Comparison of ENCODE assay signal across 26 mouse cellular contexts in the genomic region with DNA sequence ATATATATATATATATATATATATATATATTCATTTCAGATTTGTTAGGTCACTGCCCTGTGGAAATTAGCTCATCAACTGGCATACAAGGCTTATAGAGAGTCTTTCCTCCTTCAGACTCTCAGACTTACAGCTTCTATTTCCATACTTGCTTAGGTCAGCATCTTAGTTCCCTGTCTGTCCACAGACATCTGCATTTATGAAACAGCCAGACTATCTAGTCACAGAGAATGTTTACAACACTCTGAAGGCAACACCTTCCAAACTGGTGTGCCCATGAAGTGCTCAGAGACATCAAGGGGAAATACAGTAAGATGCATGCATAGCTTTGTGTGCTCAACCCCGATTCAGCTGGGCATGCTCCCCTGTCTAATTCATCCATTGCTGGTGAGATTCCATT.
DNase-seq lines count a peak whose midpoint lies in the region; ATAC-seq and TF ChIP-seq lines count a peak whose summit lies in the region.
"Had no signal": no experiment of that assay in that cellular context is flagged by ENCODE, and none has a peak within 500 bp of the region (broad histone marks: within the 10 kb centered on the region; RNA-seq: fewer than 3 reads in every experiment).

No protein-coding gene starts in this region.

- H3K27ac ChIP-seq in liver, adult 2 months (replicated peaks; ENCODE audit: insufficient read depth, low read depth, low read length): no peak overlapping the region
- no peak overlapping the region for H3K27ac ChIP-seq in liver, postnatal 0 days (ENCODE audit: low read depth)
- peak overlapping the region; percentile 62 for H3K27ac ChIP-seq in bone marrow macrophage, adult 2 months (ENCODE audit: insufficient read depth, low read depth, low read length)
- no peak overlapping the region for H3K27ac ChIP-seq in forebrain, postnatal 0 days (ENCODE audit: low read depth, low read length)
- H3K27ac ChIP-seq: forebrain, embryonic 10.5 days; forebrain, embryonic 13.5 days; heart, embryonic 10.5 days; heart, embryonic 13.5 days; hindbrain, embryonic 14.5 days; hindbrain, postnatal 0 days had no signal

- H3K79me2 ChIP-seq in liver, adult 2 months (ENCODE audit: control insufficient read depth, insufficient read depth, low read length): no peaks in the 10 kb centered on the region

- H3K36me3 ChIP-seq in liver, adult 2 months (ENCODE audit: control insufficient read depth, insufficient read depth, low read length): no peaks in the 10 kb centered on the region
- H3K36me3 ChIP-seq in liver, postnatal 0 days (replicated peaks; ENCODE audit: insufficient read depth, low read length): no peaks in the 10 kb centered on the region
- no peaks in the 10 kb centered on the region for H3K36me3 ChIP-seq in forebrain, postnatal 0 days (ENCODE audit: insufficient read depth)
- H3K36me3 ChIP-seq: forebrain, embryonic 10.5 days; heart, embryonic 10.5 days; heart, embryonic 13.5 days had no signal

- TF ChIP-seq CTCF in liver, adult 2 months (IDR thresholded peaks at IDR 0.05; ENCODE audit: low read depth, low read length): no peak
- TF ChIP-seq CTCF in liver, postnatal 0 days (IDR thresholded peaks at IDR 0.05; ENCODE audit: low read depth): no peak
- no peak for TF ChIP-seq CTCF in bone marrow macrophage, adult 2 months (IDR thresholded peaks at IDR 0.05; ENCODE audit: low read depth, low read length)
- TF ChIP-seq CTCF in forebrain, postnatal 0 days (IDR thresholded peaks at IDR 0.05; ENCODE audit: low read depth): no peak

- no peaks in the 10 kb centered on the region for H3K27me3 ChIP-seq in liver, adult 2 months (ENCODE audit: control insufficient read depth, insufficient read depth, low read length)
- no peaks in the 10 kb centered on the region for H3K27me3 ChIP-seq in liver, postnatal 0 days (ENCODE audit: insufficient read depth, low read length)
- H3K27me3 ChIP-seq in forebrain, postnatal 0 days (ENCODE audit: insufficient read depth, low read length): no peaks in the 10 kb centered on the region
- H3K27me3 ChIP-seq: heart, embryonic 13.5 days had no signal

- no peaks in the 10 kb centered on the region for H3K9me3 ChIP-seq in liver, postnatal 0 days (ENCODE audit: low read length)
- H3K9me3 ChIP-seq in forebrain, postnatal 0 days (ENCODE audit: low read length): no peaks in the 10 kb centered on the region
- H3K9me3 ChIP-seq: forebrain, embryonic 10.5 days; forebrain, embryonic 13.5 days; heart, embryonic 10.5 days had no signal

- no peak for TF ChIP-seq EP300 in liver, postnatal 0 days (IDR thresholded peaks at IDR 0.05; ENCODE audit: low read depth)

- TF ChIP-seq POLR2A in liver, adult 2 months (IDR thresholded peaks at IDR 0.05; ENCODE audit: extremely low read depth, insufficient read depth, low read length): no peak
- TF ChIP-seq POLR2A in bone marrow macrophage, adult 2 months (IDR thresholded peaks at IDR 0.05; ENCODE audit: borderline replicate concordance, low read depth, low read length): no peak

- WGBS in liver, adult 2 months: 90% methylated on average over 1 of the region's 1 CpGs
- WGBS in liver, postnatal 0 days (ENCODE audit: insufficient replicate concordance): 70% methylated on average over 1 of the region's 1 CpGs
- WGBS in forebrain, postnatal 0 days: 81% methylated on average over 1 of the region's 1 CpGs

- H3K9ac ChIP-seq in liver, adult 2 months (ENCODE audit: low read depth, low read length): no peak overlapping the region
- H3K9ac ChIP-seq in liver, postnatal 0 days (replicated peaks): no peak overlapping the region
- no peak overlapping the region for H3K9ac ChIP-seq in forebrain, postnatal 0 days
- H3K9ac ChIP-seq: forebrain, embryonic 13.5 days; heart, embryonic 13.5 days; hindbrain, embryonic 14.5 days had no signal

- peak; percentile 20 for DNase-seq in liver, adult 2 months (ENCODE audit: extremely low read depth, low read depth, low spot score)
- no peak for DNase-seq in liver, postnatal 0 days
- DNase-seq in A20 (ENCODE audit: low read depth, low spot score): peak; percentile 64
- no peak for DNase-seq in kidney, postnatal 36 days
- DNase-seq in forebrain, postnatal 0 days: no peak
- DNase-seq: adrenal gland, adult 8-10 months; adrenal gland, postnatal 25 days; cerebellum, adult 18-20 months; cerebellum, adult 9-10 months; cerebellum, postnatal 14 days; gastrocnemius, postnatal 10 days; gastrocnemius, postnatal 36 days; heart, adult 2 months; heart, postnatal 14 days; heart, postnatal 4 days had no signal

- peaks cover 7% of the 10 kb centered on the region; the same call in 1 of the 2 replicates for H3K4me1 ChIP-seq in liver, adult 2 months (ENCODE audit: control insufficient read depth, insufficient read depth, low read length)
- peaks cover 17% of the 10 kb centered on the region for H3K4me1 ChIP-seq in liver, postnatal 0 days (ENCODE audit: insufficient read depth)
- H3K4me1 ChIP-seq in bone marrow macrophage, adult 2 months (ENCODE audit: control insufficient read depth, insufficient read depth, low read length): peaks cover 57% of the 10 kb centered on the region
- no peaks in the 10 kb centered on the region for H3K4me1 ChIP-seq in forebrain, postnatal 0 days (ENCODE audit: insufficient read depth)

- no peak overlapping the region for H3K4me2 ChIP-seq in liver, postnatal 0 days (ENCODE audit: low read depth, low read length)
- H3K4me2 ChIP-seq in forebrain, postnatal 0 days (ENCODE audit: low read depth): no peak overlapping the region
- H3K4me2 ChIP-seq: forebrain, embryonic 13.5 days; heart, embryonic 13.5 days; hindbrain, embryonic 14.5 days had no signal

- no peak overlapping the region for H3K4me3 ChIP-seq in liver, adult 2 months (ENCODE audit: insufficient read depth, low read depth, low read length)
- H3K4me3 ChIP-seq in liver, postnatal 0 days (ENCODE audit: low read depth, low read length): no peak overlapping the region
- no peak overlapping the region for H3K4me3 ChIP-seq in bone marrow macrophage, adult 2 months (ENCODE audit: insufficient read depth, low read length)
- no peak overlapping the region for H3K4me3 ChIP-seq in forebrain, postnatal 0 days (ENCODE audit: low read depth, low read length)
- H3K4me3 ChIP-seq: forebrain, embryonic 10.5 days; forebrain, embryonic 13.5 days; heart, adult 2 months; heart, embryonic 10.5 days; heart, embryonic 13.5 days had no signal

- ATAC-seq in liver, postnatal 0 days: no peak
- ATAC-seq in forebrain, postnatal 0 days: no peak
- ATAC-seq: activated CD4-positive, CD25-positive, alpha-beta regulatory T cell, adult 4 months; CD4-positive, CD25-positive, alpha-beta regulatory T cell, adult 4 months; forebrain, embryonic 13.5 days; forebrain, embryonic 16.5 days; hindbrain, postnatal 0 days; inflammation-experienced regulatory T-cells, adult 6 months had no signal

Comparison
In these comparisons a context has a peak if more than half of its experiments do, and no peak if none do; other contexts are left out.
1. DNase-seq: peak in liver, adult 2 months (single experiment) and A20 (single experiment); none in liver, postnatal 0 days (single experiment), kidney, postnatal 36 days (0 of 2) and forebrain, postnatal 0 days (single experiment).